Mouse (Mus musculus) lung, postnatal 25 days (tissue): ENCODE measurements around the gene Prss38.

Experiments used
- DNase-seq: peaks from one replicate; pipeline ENCODE4 v3.0.0; 2022; ENCODE audit warnings: low spot score

Prss38 gene

DNA sequence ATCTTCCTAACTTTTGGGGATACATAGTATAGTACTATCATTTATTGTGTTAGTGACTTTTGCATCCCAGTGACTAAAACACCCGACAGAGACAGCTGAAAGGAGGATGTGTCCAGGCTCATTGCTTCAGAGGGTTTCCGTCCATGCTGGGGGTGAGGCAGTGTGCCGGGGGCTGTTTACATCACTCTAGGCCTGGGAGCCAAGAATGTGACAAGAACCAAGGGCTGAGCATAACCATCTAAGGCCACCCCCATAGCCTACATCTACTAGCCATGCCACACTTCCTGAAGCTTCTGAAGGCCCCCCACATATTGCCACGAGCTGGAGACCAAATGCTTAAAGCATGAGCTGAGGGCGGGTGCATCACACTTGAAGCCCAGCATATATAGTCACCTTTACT lies 50.7 kb downstream of the Prss38 start:
- no peak for DNase-seq

DNA sequence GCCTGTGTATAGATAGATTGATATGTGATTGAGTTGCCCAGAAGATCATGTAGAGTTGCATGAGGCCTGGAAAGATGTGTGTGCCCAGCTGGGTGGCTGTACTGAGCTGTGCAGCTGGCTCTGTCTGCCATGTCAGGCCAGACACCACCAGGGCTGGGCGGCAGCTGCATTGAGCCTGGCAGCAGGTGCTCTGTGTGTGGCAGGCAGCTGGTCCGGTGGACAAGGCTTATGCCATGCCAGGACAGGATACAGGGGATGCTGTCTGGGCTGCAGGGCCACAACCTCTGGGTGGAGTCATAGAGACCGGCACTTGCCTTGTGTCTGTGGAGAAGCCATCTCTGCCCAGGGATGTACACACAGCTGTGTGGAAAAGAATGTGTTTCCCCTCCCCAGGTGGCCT lies 52.5 kb downstream of the Prss38 start:
- no peak for DNase-seq
